Mouse (Mus musculus) right cerebral cortex, postnatal 4 days (tissue): ENCODE measurements around the gene Sh3bp4.

Experiments
- DNase-seq: peaks from one replicate; pipeline ENCODE4 v3.0.0-alpha.2; 2022

Gene Sh3bp4

GRCm38 (mm10) chr1:89131018-89131540, 60.9 kb downstream of the Sh3bp4 start:
- DNase-seq = no peak

DNA sequence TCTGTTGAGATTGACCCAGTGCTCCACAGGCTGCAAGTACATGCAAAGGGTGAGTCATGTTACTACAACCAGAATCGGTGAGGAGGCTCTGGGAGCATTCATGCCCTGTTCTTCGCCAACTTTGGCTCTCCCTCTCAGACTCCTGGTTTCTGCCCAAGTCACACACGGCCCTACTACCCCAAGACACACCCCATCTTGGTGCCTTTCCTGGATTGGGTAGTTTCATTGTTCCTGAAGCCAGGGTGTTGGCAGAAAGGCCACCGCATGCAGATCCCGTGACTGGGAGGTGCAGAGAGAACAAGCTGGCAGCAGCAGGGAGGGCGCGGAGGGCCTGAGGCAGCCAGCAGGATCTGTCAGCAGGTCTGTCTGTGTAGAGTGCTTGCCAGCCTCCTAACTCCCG, 61.5 kb downstream of the Sh3bp4 start:
- DNase-seq = no peak

- no peak for DNase-seq
These were observed 63.1 kb downstream of the Sh3bp4 start for GRCm38 (mm10) chr1:89133266-89133665.

DNA sequence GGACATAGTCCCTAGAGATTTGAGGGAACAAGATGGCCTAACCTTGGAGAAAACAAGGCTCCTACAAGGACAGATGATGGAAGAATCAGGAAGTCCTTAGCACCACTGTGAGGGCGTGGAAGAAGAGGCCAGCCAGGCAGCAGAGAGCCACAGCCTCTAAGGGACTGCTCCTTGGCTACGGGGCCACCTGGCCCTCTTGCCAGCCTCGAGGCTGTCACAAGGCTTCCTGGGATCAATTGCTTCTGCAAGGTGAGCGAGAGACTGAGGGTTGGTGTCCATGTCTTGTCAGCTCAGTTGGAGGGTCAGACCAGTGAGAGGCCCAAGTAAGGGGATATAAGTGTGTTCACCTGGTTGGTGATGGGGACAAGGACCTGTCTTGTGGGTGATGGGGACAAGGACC, 63.5 kb downstream of the Sh3bp4 start:
- DNase-seq = no peak

DNA sequence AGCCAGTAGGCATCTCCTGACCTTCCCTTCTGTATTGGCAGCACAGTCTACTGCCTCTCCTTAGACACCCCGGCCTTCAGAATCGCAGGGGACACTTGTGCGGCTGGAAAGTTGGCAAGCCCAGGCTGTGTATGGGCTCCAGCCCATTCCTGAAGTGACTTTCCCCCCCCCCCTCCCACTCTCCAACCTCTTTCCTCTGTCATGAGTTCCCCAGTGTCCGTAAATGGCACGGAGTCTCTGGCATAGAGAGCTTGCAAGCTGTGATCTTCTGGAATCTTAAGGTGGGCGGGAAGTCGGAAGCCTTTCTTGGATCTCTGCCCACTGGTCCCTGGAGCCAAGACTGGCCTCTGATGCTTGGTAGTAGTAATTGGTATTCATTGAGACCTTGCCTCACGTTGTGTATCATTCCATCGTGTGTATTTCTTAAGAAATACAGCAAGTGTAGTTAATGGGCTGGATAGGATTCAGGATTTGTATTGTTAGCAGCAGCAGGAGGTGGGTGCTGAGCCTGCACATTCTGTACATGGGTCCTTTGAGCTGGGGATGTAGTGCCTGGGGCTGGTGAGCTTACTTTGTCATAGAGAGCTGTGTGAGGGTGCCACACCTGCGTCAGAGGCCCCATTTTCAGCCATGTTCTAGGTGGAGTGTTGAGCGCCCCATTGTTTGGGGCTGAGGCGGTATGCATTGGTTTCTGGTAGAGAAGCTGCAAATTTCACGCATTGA, 66.0 kb downstream of the Sh3bp4 start:
- DNase-seq = peak; percentile 37

- no peak for DNase-seq
These were observed 67.0 kb downstream of the Sh3bp4 start for GRCm38 (mm10) chr1:89137086-89137816.

GRCm38 (mm10) chr1:89138316-89138715, 68.1 kb downstream of the Sh3bp4 start:
- peak; percentile 23 for DNase-seq

DNA sequence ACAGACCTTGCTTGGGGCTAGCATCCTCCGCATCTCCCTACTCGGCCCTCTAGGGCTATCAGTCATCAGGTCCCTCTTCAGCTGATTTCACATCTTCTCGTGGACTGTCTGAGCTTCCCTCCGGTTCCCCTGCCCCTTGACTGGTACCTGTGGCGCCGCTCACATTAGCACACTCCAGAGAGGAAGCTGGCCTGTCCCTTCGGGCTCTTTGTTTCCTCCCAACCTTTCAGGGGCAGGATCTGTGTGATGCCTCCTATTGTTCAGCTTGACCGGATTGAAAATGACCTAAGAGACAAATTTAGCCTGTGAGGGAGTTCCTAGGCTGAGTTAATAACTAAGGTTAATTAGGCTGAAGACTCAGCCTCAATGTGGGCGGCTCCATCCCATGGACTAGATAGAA, 69.9 kb downstream of the Sh3bp4 start:
- no peak for DNase-seq

- DNase-seq = no peak
These were observed 80.9 kb downstream of the Sh3bp4 start for GRCm38 (mm10) chr1:89151071-89151470.

- no peak for DNase-seq
These were observed 82.4 kb downstream of the Sh3bp4 start for GRCm38 (mm10) chr1:89152576-89152975.

DNA sequence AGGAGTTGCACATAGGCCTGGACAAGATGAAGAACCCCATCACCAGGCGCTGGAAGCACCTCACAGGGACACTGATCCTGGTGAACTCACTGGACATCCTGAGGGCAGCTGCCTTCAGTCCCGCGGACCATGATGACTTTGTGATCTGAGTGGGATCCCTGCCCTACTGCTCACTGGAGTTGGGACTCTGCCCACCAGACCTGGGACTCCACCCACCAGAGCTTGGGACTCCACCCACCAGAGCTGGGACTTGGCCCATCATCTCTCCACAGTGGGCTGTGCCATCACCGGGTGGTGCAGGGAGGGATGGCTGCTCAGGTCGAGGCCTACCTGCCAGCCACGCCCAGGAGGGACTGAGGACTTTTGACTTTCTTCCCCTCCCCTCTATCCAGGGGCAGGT, 83.0 kb downstream of the Sh3bp4 start:
- no peak for DNase-seq

GRCm38 (mm10) chr1:89163483-89163882, 93.3 kb downstream of the Sh3bp4 start:
- no peak for DNase-seq

DNA sequence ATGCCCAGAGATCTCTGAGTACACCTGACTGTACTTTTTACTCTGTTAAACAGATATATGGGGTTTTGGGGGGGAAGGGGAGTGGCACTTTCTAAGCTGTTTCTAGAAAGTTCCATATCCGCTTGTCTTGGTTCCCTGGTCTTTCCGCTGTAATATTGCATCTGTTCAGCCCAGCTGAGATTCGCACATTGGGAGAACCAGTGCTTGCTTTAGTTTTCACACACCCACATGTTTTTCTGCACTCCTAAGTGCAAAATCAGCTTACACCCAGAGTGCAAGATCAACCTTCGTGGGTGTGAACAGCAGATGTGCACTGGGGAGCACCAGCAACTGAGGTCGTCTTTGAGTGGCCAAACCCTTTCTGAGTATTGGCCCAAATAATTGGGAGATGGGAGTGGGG, 94.1 kb downstream of the Sh3bp4 start:
- no peak for DNase-seq

- DNase-seq = no peak
These were observed 94.5 kb downstream of the Sh3bp4 start for GRCm38 (mm10) chr1:89164685-89165084.

GRCm38 (mm10) chr1:89166814-89167249, 96.6 kb downstream of the Sh3bp4 start:
- DNase-seq = no peak

DNA sequence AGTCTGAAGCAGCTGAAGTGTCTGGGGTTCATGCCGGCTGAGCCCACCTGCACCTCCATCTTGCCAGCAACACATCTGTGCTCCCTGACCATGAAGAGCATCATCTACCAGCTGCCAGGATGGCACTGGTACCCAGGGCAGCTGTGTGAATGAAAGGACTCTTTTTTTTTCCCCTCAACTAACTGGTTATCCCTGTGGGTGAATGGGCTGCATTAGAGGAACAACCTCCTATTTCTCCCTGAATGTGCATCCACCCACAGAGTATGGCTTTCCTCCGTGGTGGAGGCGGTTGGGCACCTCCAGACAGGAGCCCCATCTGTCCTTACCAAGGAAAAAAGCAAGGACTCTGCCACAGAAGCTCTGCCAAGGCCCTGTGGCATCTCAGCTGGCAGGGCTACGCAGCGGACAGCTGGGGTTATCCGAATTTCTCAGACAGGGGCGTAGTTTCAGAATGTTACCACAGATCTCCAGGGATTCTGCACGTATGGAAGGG, 101.1 kb downstream of the Sh3bp4 start:
- no peak for DNase-seq

- DNase-seq = no peak
These were observed 104.4 kb downstream of the Sh3bp4 start for GRCm38 (mm10) chr1:89174621-89175020.

GRCm38 (mm10) chr1:89175355-89175754, 105.1 kb downstream of the Sh3bp4 start:
- DNase-seq = no peak

DNA sequence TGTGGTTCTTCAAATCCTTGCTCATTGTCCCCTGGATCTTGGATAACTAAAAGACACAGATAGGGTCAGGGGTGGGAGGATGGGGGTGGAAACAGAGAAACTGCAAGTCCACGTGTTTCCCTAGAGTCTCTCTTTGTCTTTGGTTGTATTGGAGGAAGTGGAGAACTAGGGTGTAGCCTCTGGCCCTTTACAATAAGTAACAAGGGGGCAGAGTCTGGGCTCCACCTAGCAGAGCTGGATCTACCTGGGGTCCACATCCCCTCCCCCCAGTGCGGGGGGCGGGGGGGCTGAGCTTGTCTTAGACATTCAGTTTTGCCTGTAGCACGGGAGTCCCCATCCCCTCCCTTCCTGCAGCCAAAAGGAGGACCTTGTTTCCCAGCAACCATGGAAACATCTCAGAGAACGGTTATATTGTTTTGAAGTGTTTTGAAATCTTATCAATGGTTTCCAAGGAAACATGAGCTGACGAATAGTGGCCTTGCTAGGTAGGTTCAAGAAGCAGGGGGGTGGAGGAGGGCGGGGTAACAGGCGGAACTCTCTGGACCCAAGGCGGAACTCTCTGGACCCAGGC, 113.1 kb downstream of the Sh3bp4 start:
- no peak for DNase-seq

DNA sequence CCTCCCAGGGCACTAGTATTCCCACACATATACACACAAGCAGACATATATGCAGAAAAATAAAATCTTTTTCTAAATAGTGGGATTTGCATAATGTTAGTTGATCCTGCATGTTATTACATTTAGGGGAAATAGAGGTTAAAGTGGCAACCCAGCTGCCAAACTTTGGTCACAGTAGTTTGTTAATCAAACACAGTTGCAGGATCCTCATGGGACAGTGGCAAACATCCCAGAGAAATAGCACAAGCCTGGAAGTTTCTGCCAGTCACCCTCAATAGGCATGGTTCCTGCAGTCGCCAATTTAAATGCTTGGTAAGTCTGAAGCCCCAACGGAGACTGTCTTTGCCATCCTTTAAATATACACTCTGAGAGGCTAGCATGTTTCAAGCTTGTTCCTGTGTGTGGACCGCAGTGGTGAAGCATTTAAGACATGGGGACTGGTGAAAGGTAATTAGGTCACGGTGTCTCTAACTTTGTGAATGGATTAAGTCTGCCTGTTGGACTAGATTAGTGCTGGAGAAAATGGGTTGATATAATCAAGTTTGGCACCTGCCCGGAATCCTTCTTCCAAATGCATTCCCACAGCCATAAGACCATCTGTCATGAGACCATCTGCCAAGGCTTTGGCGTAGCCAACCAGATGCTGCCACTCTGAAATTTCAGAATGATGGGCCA, 114.0 kb downstream of the Sh3bp4 start:
- no peak for DNase-seq

DNA sequence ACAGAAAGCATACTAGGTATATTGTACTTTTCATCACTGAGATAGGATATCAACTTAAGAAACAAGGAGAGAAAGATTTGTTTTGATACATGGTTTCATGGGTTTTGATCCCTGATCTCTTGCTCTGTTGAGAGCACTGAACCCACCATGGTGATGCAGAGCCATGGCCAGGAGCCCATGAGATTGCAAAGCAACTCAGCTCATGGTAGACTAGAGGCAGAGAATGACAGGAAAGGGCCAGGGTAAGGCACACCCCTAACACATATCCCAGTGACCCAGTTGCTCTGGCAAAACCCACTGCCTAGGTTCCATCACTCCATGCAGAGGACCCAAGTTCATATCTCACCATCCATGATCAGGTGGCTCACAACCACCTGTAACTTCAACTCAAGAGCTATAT, 114.6 kb downstream of the Sh3bp4 start:
- DNase-seq = no peak

GRCm38 (mm10) chr1:89187441-89187840, 117.2 kb downstream of the Sh3bp4 start:
- DNase-seq = no peak

GRCm38 (mm10) chr1:89188091-89188490, 117.9 kb downstream of the Sh3bp4 start:
- no peak for DNase-seq
